Mouse (Mus musculus) cortical plate, adult 2 months (tissue): ENCODE measurements at regions not wholly inside any gene's neighbourhood (a gene's known extent, or its start where the extent isn't known, plus 50 kb on each side); places are given as distances from the start of the nearest gene placed in this dataset.

Source experiments
- CTCF ChIP-seq: fragments of 200-500 bp; IDR thresholded peaks from 2 replicates; pipeline ENCODE4 v1.5.1; 2011; ENCODE audit warnings: mild to moderate bottlenecking, control low read depth, low read length; ENCODE audit not compliant: insufficient read depth; ENCODE audit errors: extremely low read depth
- POLR2A ChIP-seq: fragments of 200-500 bp; IDR thresholded peaks from 2 replicates; pipeline ENCODE4 v1.6.1; 2011; ENCODE audit warnings: mild to moderate bottlenecking, low read length, control low read depth; ENCODE audit not compliant: insufficient read depth; ENCODE audit errors: extremely low read depth

GRCm38 (mm10) chr2:8498466-8498865, 989.1 kb upstream of the Celf2 start:
- no peak for TF ChIP-seq POLR2A
- TF ChIP-seq CTCF, result no peak
